Mouse (Mus musculus) forebrain, embryonic 10.5 days (tissue): ENCODE results near the gene Skiv2l. TPM values are rescaled to one million over a fixed set of nuclear protein-coding genes. Genes with fewer than 3 reads are reported as not detected.
"Not testable (repeated sequence)": the region's sequence is repeated elsewhere in the genome, so short reads cannot be mapped to it uniquely, and the experiment has no call there.

Source experiments
- DNase-seq: peaks from one replicate; pipeline ENCODE4 v3.0.0-alpha.2; 2017; ENCODE audit warnings: low spot score; ENCODE audit errors: extremely low spot score
- H3K27ac ChIP-seq: fragments of 300-500 bp; sonication (generic); 2 replicates; pipeline ENCODE4 v1.5.1; 2016; ENCODE audit warnings: mild to moderate bottlenecking
- H3K27me3 ChIP-seq: fragments of 300-500 bp; sonication (generic); 2 replicates; pipeline ENCODE4 v1.6.1; 2016; ENCODE audit warnings: mild to moderate bottlenecking; ENCODE audit not compliant: poor library complexity, severe bottlenecking
- H3K36me3 ChIP-seq: fragments of 300-500 bp; sonication (generic); replicated peaks from 2 replicates; pipeline ENCODE4 v1.6.1; 2016; ENCODE audit warnings: mild to moderate bottlenecking, moderate library complexity
- H3K4me1 ChIP-seq: fragments of 300-500 bp; sonication (generic); 2 replicates; pipeline ENCODE4 v1.6.1; 2016
- H3K4me3 ChIP-seq: fragments of 300-500 bp; sonication (generic); 2 replicates; pipeline ENCODE4 v1.5.1; 2016; ENCODE audit warnings: mild to moderate bottlenecking, moderate library complexity
- H3K9me3 ChIP-seq: fragments of 300-500 bp; sonication (generic); 2 replicates; pipeline ENCODE4 v1.6.1; 2016; ENCODE audit warnings: mild to moderate bottlenecking, moderate library complexity
- WGBS: fragments of 180-500 bp; shearing (Covaris S2); methylation state at CpG from one replicate; pipeline ENCODE4 v1.1.7; 2016; 5-methylcytosine and 5-hydroxymethylcytosine counted together
- polyA plus RNA-seq: library from polyadenylated mRNA; unstranded; fragments of >200 nt; fragmentation: Nextera tagmentation; extraction: Ambion mirVana; gene quantifications from 2 replicates; pipeline ENCODE4 v1.2.1, GENCODE M21; 2016

The Skiv2l gene
- polyA plus RNA-seq, 1 experiment from 2014 or later, result 58.3 TPM

- Histone ChIP-seq H3K4me1 (peaks cover 39% of the 10 kb centered on the region), H3K4me3 (peak overlapping the region; percentile 85), H3K27ac (peak overlapping the region; percentile 85), H3K9me3 (peaks cover 1% of the 10 kb centered on the region; the same call in 1 of the 2 replicates), H3K27me3 (no peaks in the 10 kb centered on the region), H3K36me3 (peaks cover 72% of the 10 kb centered on the region)
- 6% methylated on average over 48 of the region's 48 CpGs for WGBS
- no peak for DNase-seq
Observed at GRCm38 (mm10) chr17:34836155-34836855, 13.7 kb downstream of the Skiv2l start.

- peaks cover 91% of the 10 kb centered on the region for H3K36me3 ChIP-seq
- WGBS, result 100% methylated on average over 1 of the region's 1 CpGs
- not testable (repeated sequence) for H3K4me3 ChIP-seq
Observed at GRCm38 (mm10) chr17:34830776-34831175, 19.2 kb downstream of the Skiv2l start.

GRCm38 (mm10) chr17:34814818-34815370 lies 35.1 kb downstream of the Skiv2l start:
- H3K36me3 ChIP-seq, result no peaks in the 10 kb centered on the region
- no peaks in the 10 kb centered on the region for H3K4me1 ChIP-seq
- H3K27me3 ChIP-seq, result no peaks in the 10 kb centered on the region
- H3K27ac ChIP-seq, result no peak overlapping the region
- H3K9me3 ChIP-seq, result no peaks in the 10 kb centered on the region
- WGBS, result 76% methylated on average over 7 of the region's 7 CpGs
- no peak for DNase-seq
- no peak overlapping the region for H3K4me3 ChIP-seq

More at GRCm38 (mm10) chr17:34830776-34831175, 19.2 kb downstream of the Skiv2l start:
- H3K4me1 ChIP-seq, H3K27me3 ChIP-seq, DNase-seq, H3K27ac ChIP-seq: not testable (repeated sequence)
- H3K9me3 ChIP-seq, result peaks cover 11% of the 10 kb centered on the region

GRCm38 (mm10) chr17:34813747-34814146 lies 36.3 kb downstream of the Skiv2l start:
- not testable (repeated sequence) for DNase-seq, H3K36me3 ChIP-seq

GRCm38 (mm10) chr17:34811275-34811674 lies 38.7 kb downstream of the Skiv2l start:
- Histone ChIP-seq H3K27ac (no peak overlapping the region), H3K27me3 (no peaks in the 10 kb centered on the region), H3K9me3 (no peaks in the 10 kb centered on the region), H3K36me3 (no peaks in the 10 kb centered on the region), H3K4me3 (no peak overlapping the region), H3K4me1 (no peaks in the 10 kb centered on the region)
- no peak for DNase-seq
- WGBS, result 77% methylated on average over 15 of the region's 15 CpGs

More at GRCm38 (mm10) chr17:34813747-34814146, 36.3 kb downstream of the Skiv2l start:
- not testable (repeated sequence) for H3K4me3 ChIP-seq, H3K4me1 ChIP-seq, H3K27me3 ChIP-seq, H3K9me3 ChIP-seq, H3K27ac ChIP-seq
- 57% methylated on average over 12 of the region's 12 CpGs for WGBS

GRCm38 (mm10) chr17:34810811-34811210 lies 39.2 kb downstream of the Skiv2l start:
- not testable (repeated sequence) for H3K36me3 ChIP-seq, H3K4me3 ChIP-seq, H3K4me1 ChIP-seq, H3K9me3 ChIP-seq, H3K27me3 ChIP-seq, DNase-seq, H3K27ac ChIP-seq
- WGBS, result 82% methylated on average over 8 of the region's 8 CpGs

GRCm38 (mm10) chr17:34810411-34810810 lies 39.6 kb downstream of the Skiv2l start:
- H3K36me3 ChIP-seq, H3K27me3 ChIP-seq, H3K4me1 ChIP-seq, H3K4me3 ChIP-seq, H3K27ac ChIP-seq, DNase-seq, H3K9me3 ChIP-seq: not testable (repeated sequence)
- WGBS, result 86% methylated on average over 5 of the region's 5 CpGs

- Histone ChIP-seq H3K4me1 (no peaks in the 10 kb centered on the region), H3K27me3 (no peaks in the 10 kb centered on the region), H3K36me3 (no peaks in the 10 kb centered on the region), H3K9me3 (peaks cover 9% of the 10 kb centered on the region), H3K4me3 (no peak overlapping the region), H3K27ac (no peak overlapping the region)
- DNase-seq, result no peak
- WGBS, result 85% methylated on average over 6 of the region's 6 CpGs
Observed at GRCm38 (mm10) chr17:34808599-34809205, 41.3 kb downstream of the Skiv2l start.

- DNase-seq, result no peak
- no peaks in the 10 kb centered on the region for H3K36me3 ChIP-seq
- H3K9me3 ChIP-seq, result peaks cover 9% of the 10 kb centered on the region
- no peak overlapping the region for H3K4me3 ChIP-seq
- H3K4me1 ChIP-seq, result no peaks in the 10 kb centered on the region
- no peaks in the 10 kb centered on the region for H3K27me3 ChIP-seq
- no peak overlapping the region for H3K27ac ChIP-seq
- 70% methylated on average over 3 of the region's 3 CpGs for WGBS
Observed at GRCm38 (mm10) chr17:34807176-34807575, 42.8 kb downstream of the Skiv2l start.

GRCm38 (mm10) chr17:34804871-34805562 lies 45.0 kb downstream of the Skiv2l start:
- H3K4me1 ChIP-seq, result no peaks in the 10 kb centered on the region
- 79% methylated on average over 6 of the region's 6 CpGs for WGBS
- no peaks in the 10 kb centered on the region for H3K36me3 ChIP-seq
- no peak overlapping the region for H3K27ac ChIP-seq
- H3K9me3 ChIP-seq, result peaks cover 9% of the 10 kb centered on the region
- H3K27me3 ChIP-seq, result no peaks in the 10 kb centered on the region
- no peak for DNase-seq
- H3K4me3 ChIP-seq, result no peak overlapping the region

- not testable (repeated sequence) for H3K9me3 ChIP-seq, DNase-seq, H3K27ac ChIP-seq, H3K27me3 ChIP-seq, H3K4me3 ChIP-seq, H3K4me1 ChIP-seq, H3K36me3 ChIP-seq
- WGBS, result 84% methylated on average over 5 of the region's 6 CpGs
Observed at GRCm38 (mm10) chr17:34804301-34804700, 45.7 kb downstream of the Skiv2l start, which contains the start of gene Cyp21a1. Gene Cyp21a1 (minus strand): TSS chr17:34804561.

- H3K36me3 ChIP-seq, H3K27ac ChIP-seq, H3K4me1 ChIP-seq, H3K27me3 ChIP-seq, H3K4me3 ChIP-seq, DNase-seq, H3K9me3 ChIP-seq: not testable (repeated sequence)
- WGBS, result 92% methylated on average over 6 of the region's 6 CpGs
Observed at GRCm38 (mm10) chr17:34803367-34803766, 46.6 kb downstream of the Skiv2l start.

- H3K4me1 ChIP-seq, H3K27me3 ChIP-seq, H3K9me3 ChIP-seq, DNase-seq, H3K4me3 ChIP-seq, H3K27ac ChIP-seq, H3K36me3 ChIP-seq: not testable (repeated sequence)
- WGBS, result 93% methylated on average over 9 of the region's 9 CpGs
Observed at GRCm38 (mm10) chr17:34802756-34803155, 47.3 kb downstream of the Skiv2l start.
